Mouse (Mus musculus) liver, embryonic 13.5 days (tissue): ENCODE data around the gene Immp2l. TPM values are rescaled to one million over a fixed set of nuclear protein-coding genes. Genes with fewer than 3 reads are reported as not detected.

Source experiments
- ATAC-seq: fragments of 200-750 bp; cut with Nextera tagmentation; 2 replicates; pipeline ENCODE4 v1.8.0; 2017; ENCODE audit warnings: low read depth, mild to moderate bottlenecking, moderate number of reproducible peaks, moderate library complexity
- DNase-seq: peaks from one replicate; pipeline ENCODE4 v3.0.0; 2022
- H3K27ac ChIP-seq: fragments of 300-500 bp; sonication (generic); 2 replicates; pipeline ENCODE4 v1.5.1; 2015; ENCODE audit warnings: moderate library complexity, mild to moderate bottlenecking, inconsistent platforms
- H3K27me3 ChIP-seq: fragments of 300-500 bp; sonication (generic); 2 replicates; pipeline ENCODE4 v1.6.1; 2015; ENCODE audit warnings: mild to moderate bottlenecking, inconsistent platforms
- H3K36me3 ChIP-seq: fragments of 300-500 bp; sonication (generic); 2 replicates; pipeline ENCODE4 v1.6.1; 2015; ENCODE audit warnings: mild to moderate bottlenecking, inconsistent platforms
- H3K4me1 ChIP-seq: fragments of 300-500 bp; sonication (generic); replicated peaks from 2 replicates; pipeline ENCODE4 v1.6.1; 2015; ENCODE audit warnings: inconsistent platforms
- H3K4me2 ChIP-seq: fragments of 300-500 bp; sonication (generic); 2 replicates; pipeline ENCODE4 v1.6.1; 2015; ENCODE audit warnings: inconsistent platforms, mild to moderate bottlenecking, moderate library complexity
- H3K4me3 ChIP-seq: fragments of 300-500 bp; sonication (generic); replicated peaks from 2 replicates; pipeline ENCODE4 v1.5.1; 2015; ENCODE audit warnings: mild to moderate bottlenecking, inconsistent platforms
- H3K9ac ChIP-seq: fragments of 300-500 bp; sonication (generic); 2 replicates; pipeline ENCODE4 v1.6.1; 2015; ENCODE audit warnings: mild to moderate bottlenecking, inconsistent platforms
- H3K9me3 ChIP-seq: fragments of 300-500 bp; sonication (generic); replicated peaks from 2 replicates; pipeline ENCODE4 v1.6.1; 2016; ENCODE audit warnings: inconsistent platforms
- WGBS: fragments of 180-500 bp; shearing (Covaris S2); methylation state at CpG from one replicate; pipeline ENCODE4 v1.1.7; 2015; ENCODE audit not compliant: insufficient replicate concordance; 5-methylcytosine and 5-hydroxymethylcytosine counted together
- polyA plus RNA-seq: library from polyadenylated mRNA; unstranded; fragments of >200 nt; fragmentation: Nextera tagmentation; extraction: Ambion mirVana; gene quantifications from 2 replicates; pipeline ENCODE4 v1.2.1, GENCODE M21; 2015

Gene Immp2l
- polyA plus RNA-seq, 1 experiment from 2014 or later: 10.8 TPM

DNA sequence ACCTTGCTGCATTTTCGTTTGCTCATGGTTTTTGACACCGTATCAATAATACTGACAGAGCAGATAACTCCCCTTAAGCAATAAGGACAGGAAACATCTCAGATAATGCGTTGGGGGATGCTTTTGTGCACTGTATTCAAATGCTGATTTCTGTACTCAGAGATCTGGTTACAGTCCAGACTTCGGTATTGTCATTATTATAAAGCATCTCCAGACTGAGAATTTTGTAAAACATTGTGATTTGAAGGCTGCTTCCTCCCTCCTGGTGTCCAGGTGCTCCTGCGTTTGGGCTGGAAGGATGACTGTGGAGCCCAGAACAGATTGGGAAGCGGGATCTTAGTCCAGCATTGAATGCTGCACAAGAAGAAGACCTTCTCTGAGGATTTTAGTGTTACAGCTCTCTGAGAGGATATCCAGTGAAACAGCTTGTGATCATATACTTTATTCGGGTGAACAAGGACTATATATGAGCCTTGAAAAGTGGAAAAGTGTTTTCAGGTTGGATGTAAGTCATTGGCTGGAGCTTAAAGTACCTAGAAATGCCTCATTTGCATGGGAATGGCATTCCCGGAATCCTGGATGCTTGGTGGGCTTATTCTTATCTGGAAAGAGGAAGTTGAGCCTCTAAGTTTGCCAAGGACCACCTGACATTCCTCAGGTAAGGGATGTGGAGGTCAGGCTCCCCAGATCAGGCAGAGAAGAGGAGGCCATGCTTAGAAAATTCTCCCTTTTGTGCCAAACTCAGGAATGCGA, 28.1 kb upstream of the Immp2l start:
- no peaks in the 10 kb centered on the region for H3K4me1 ChIP-seq
- H3K9me3 ChIP-seq: peaks cover 3% of the 10 kb centered on the region; the same call in 1 of the 2 replicates
- no peak overlapping the region for H3K27ac ChIP-seq
- 60% methylated on average over 9 of the region's 9 CpGs for WGBS
- no peak overlapping the region for H3K4me2 ChIP-seq
- DNase-seq: no peak
- no peaks in the 10 kb centered on the region for H3K36me3 ChIP-seq
- no peak for ATAC-seq
- no peak overlapping the region for H3K9ac ChIP-seq
- H3K4me3 ChIP-seq: no peak overlapping the region
- H3K27me3 ChIP-seq: no peaks in the 10 kb centered on the region

DNA sequence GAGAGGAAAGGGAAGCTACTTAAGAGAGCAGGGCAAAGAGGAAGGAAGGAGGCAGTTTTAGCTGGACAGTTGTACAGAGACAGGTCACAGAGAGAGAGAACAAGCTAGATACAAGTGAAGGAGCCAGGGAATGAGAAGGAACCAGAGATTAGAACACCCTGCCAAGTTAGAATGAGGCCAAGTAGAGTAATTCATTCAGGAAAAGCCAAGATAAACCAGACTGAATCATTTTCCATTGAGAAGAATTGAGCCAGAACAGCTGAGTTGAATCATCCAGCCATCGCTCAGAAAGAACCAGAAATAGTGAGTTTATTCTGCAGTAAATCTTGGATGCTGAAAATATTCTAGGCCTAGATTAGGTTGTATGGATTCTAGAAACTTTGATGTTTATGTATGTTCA, 1.4 kb upstream of the Immp2l start:
- Histone ChIP-seq H3K27ac (no peak overlapping the region), H3K27me3 (no peaks in the 10 kb centered on the region), H3K4me2 (no peak overlapping the region), H3K9ac (no peak overlapping the region), H3K9me3 (no peaks in the 10 kb centered on the region), H3K4me1 (peaks cover 31% of the 10 kb centered on the region), H3K4me3 (no peak overlapping the region), H3K36me3 (no peaks in the 10 kb centered on the region)
- no peak for ATAC-seq
- no peak for DNase-seq
- WGBS: 83% methylated on average over 1 of the region's 1 CpGs

DNA sequence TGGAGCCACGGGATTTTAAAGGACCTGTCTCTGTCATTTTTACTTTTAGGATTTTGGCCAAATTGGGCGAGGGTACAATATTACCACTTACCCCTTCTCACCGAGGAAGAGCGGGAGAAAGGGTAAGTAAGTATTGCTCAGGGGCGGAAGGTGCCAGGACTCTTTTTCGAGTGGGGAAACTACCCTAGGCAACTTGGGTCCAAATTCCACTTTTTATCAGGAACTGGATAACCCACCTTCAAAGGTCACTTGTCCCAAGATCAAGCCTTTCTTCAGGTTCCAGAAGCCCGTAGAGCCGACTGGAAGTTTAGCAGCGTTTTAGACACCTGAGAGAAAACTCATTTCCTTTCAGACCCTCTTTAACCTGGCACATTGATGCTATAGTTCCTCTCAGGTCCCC, 622 bp downstream of the Immp2l start:
- ATAC-seq (no peak), DNase-seq (peak; percentile 3)
- Histone ChIP-seq H3K36me3 (no peaks in the 10 kb centered on the region), H3K4me3 (peak overlapping the region; percentile 81), H3K27ac (peak overlapping the region; percentile 77), H3K9me3 (no peaks in the 10 kb centered on the region), H3K4me2 (peak overlapping the region; percentile 88), H3K9ac (peak overlapping the region; percentile 90), H3K27me3 (no peaks in the 10 kb centered on the region), H3K4me1 (peaks cover 31% of the 10 kb centered on the region)
- 9% methylated on average over 9 of the region's 9 CpGs for WGBS

DNA sequence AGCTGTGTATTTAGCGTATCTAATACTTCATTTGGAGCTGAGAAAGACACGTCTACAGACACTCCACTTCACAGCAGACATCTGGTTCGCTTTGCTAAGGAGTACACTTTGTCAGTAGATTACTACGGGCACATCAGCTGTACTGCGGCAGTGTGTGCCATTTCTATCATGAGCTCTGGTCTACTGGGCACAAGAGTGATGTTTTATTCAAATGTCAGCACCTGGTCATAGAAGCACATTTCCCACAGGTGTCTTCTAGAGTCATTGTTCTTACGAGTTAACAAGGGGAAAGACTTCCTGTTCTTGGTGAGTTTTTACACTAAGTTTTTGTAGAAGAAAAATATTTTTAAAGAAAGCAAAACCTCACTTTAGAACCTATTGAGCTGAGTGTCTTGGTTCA, 3.6 kb downstream of the Immp2l start:
- peaks cover 4% of the 10 kb centered on the region; the same call in 1 of the 2 replicates for H3K36me3 ChIP-seq
- WGBS: 82% methylated on average over 6 of the region's 6 CpGs

DNA sequence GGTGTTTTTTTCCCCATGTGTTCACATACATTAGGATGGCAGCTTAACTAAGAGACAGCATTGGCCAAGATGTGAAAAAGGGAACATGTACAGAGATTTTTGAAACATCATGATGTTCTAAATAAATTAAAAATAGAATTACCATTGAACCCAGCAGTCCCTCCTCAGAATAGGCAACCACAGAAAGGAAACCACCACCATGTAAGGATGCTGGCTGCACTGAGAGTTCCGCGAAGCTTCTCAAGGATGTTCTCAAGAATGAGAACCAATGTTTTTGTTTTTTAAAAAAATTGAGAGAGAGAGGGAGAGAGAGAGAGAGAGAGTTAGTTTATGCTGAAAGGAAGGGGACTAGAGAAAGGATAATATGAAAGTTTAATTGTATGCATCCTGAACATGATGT, 7.2 kb downstream of the Immp2l start:
- Histone ChIP-seq H3K9me3 (no peaks in the 10 kb centered on the region), H3K9ac (no peak overlapping the region), H3K27ac (no peak overlapping the region), H3K4me3 (no peak overlapping the region), H3K27me3 (no peaks in the 10 kb centered on the region), H3K4me2 (no peak overlapping the region), H3K4me1 (peaks cover 11% of the 10 kb centered on the region), H3K36me3 (peaks cover 4% of the 10 kb centered on the region; the same call in 1 of the 2 replicates)
- WGBS: 86% methylated on average over 2 of the region's 2 CpGs
- no peak for DNase-seq
- no peak for ATAC-seq

More for the DNA sequence above, 3.6 kb downstream of the Immp2l start:
- H3K27ac ChIP-seq: no peak overlapping the region
- H3K4me1 ChIP-seq: peaks cover 31% of the 10 kb centered on the region
- no peak overlapping the region for H3K9ac ChIP-seq
- ATAC-seq: no peak
- no peak overlapping the region for H3K4me3 ChIP-seq
- no peak overlapping the region for H3K4me2 ChIP-seq
- DNase-seq: no peak
- no peaks in the 10 kb centered on the region for H3K9me3 ChIP-seq
- H3K27me3 ChIP-seq: no peaks in the 10 kb centered on the region

DNA sequence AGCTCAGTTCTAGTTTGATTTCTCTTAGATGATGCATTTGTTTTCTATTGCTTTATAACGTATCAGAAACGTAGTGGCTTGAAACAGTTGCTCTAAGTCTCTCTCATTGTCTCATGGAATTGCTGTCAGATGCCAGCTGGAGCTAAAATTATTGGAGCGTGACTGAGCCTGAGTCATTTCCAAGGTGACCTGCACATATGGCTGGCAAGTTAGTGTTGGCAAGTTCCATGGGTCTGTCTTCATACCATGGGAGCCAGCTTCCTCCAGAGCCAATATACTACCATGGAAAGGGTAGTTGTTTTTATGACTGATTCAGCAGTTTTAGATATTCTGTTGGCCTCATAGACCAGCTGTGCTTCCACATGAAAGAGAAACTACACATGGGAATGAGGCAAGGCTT, 9.3 kb downstream of the Immp2l start:
- WGBS: 81% methylated on average over 3 of the region's 3 CpGs
- H3K36me3 ChIP-seq: peaks cover 4% of the 10 kb centered on the region; the same call in 1 of the 2 replicates
- no peak for DNase-seq

DNA sequence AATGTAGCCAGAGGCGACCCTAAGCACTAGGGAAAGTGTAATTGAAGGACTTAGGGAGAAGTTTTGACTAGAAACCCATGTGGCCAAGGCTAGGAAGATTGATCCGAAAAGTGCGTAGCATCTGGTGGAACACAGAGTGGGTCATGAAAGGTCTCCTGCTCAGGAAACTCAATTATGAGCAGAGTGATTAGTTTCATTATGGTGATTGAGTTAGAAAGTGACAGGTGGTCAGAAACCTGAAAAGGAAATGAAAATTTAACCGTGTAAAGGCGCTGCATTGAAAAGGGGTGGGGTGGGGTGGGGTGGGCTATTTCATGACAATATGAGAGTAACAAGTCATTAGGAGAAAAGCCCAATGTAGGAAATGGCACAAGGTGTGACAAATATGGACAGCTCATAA, 15.9 kb downstream of the Immp2l start:
- Histone ChIP-seq H3K9me3 (no peaks in the 10 kb centered on the region), H3K4me2 (no peak overlapping the region), H3K4me1 (0 out of 2 replicates have a peak, but pooled peaks cover 3% of the 10 kb centered on the region), H3K36me3 (no peaks in the 10 kb centered on the region), H3K27ac (no peak overlapping the region), H3K27me3 (no peaks in the 10 kb centered on the region), H3K9ac (no peak overlapping the region), H3K4me3 (no peak overlapping the region)
- ATAC-seq (no peak), DNase-seq (no peak)
- WGBS: 80% methylated on average over 5 of the region's 5 CpGs

More for the DNA sequence above, 9.3 kb downstream of the Immp2l start:
- Histone ChIP-seq H3K4me1 (no peaks in the 10 kb centered on the region), H3K9ac (no peak overlapping the region), H3K27ac (no peak overlapping the region), H3K4me3 (no peak overlapping the region), H3K9me3 (no peaks in the 10 kb centered on the region), H3K27me3 (no peaks in the 10 kb centered on the region), H3K4me2 (no peak overlapping the region)
- ATAC-seq: no peak

DNA sequence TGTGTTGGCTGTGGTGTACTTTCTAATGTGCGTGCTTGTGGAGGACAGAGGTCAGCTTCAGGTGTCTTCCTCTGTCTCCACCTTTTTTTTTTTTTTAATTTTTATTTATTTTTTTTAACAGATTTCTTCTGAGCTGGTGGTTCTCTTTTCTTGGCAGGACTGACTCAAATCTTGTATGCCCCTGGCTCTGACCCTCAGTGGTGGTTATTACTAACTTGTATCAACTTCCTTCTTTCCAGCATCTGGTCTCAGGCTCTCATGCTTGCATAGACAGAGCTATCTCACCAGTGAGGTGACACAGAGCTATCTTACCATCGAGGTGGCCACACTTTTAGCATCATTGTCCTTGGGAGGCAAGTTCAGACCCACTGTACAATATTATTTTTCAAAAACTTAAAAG, 17.8 kb downstream of the Immp2l start:
- Histone ChIP-seq H3K36me3 (no peaks in the 10 kb centered on the region), H3K4me2 (no peak overlapping the region), H3K9me3 (no peaks in the 10 kb centered on the region), H3K27ac (no peak overlapping the region), H3K4me3 (no peak overlapping the region), H3K27me3 (no peaks in the 10 kb centered on the region), H3K9ac (no peak overlapping the region), H3K4me1 (0 out of 2 replicates have a peak, but pooled peaks cover 3% of the 10 kb centered on the region)
- DNase-seq (no peak), ATAC-seq (no peak)
- 68% methylated on average over 2 of the region's 2 CpGs for WGBS

DNA sequence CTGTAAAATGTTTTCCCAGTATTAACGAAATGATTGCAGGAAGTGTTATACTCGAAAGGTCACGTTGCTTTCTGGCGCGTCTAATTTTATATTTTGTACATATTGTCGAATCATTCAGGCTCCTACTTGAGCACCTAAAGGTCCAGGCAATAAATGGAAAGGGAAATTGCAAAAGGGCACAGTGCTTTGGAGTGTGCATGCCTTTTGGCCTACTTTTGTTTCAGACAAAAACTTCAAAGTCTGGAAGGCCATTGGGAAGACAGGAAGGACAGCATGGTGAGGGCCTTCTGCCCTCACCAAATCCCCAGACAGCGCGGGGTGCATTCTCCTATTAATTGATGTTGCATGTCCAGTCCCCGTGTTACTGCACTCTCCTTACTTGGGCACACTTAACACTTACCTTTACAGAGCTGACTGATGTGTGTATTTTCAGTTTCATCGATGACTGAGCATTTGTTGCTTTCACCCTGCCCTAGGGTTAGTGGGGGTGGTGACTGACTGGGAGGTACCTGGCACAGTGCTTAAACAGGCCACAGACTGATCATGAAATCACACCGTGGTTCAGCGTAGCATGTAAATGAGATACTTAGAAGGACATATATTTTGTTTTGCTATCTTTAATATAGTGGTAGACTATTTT, 20.7 kb downstream of the Immp2l start:
- WGBS: 80% methylated on average over 12 of the region's 12 CpGs
- Histone ChIP-seq H3K4me3 (no peak overlapping the region), H3K36me3 (no peaks in the 10 kb centered on the region), H3K9me3 (no peaks in the 10 kb centered on the region), H3K9ac (no peak overlapping the region), H3K27ac (no peak overlapping the region), H3K27me3 (no peaks in the 10 kb centered on the region), H3K4me2 (no peak overlapping the region), H3K4me1 (0 out of 2 replicates have a peak, but pooled peaks cover 3% of the 10 kb centered on the region)
- DNase-seq (no peak), ATAC-seq (no peak)

DNA sequence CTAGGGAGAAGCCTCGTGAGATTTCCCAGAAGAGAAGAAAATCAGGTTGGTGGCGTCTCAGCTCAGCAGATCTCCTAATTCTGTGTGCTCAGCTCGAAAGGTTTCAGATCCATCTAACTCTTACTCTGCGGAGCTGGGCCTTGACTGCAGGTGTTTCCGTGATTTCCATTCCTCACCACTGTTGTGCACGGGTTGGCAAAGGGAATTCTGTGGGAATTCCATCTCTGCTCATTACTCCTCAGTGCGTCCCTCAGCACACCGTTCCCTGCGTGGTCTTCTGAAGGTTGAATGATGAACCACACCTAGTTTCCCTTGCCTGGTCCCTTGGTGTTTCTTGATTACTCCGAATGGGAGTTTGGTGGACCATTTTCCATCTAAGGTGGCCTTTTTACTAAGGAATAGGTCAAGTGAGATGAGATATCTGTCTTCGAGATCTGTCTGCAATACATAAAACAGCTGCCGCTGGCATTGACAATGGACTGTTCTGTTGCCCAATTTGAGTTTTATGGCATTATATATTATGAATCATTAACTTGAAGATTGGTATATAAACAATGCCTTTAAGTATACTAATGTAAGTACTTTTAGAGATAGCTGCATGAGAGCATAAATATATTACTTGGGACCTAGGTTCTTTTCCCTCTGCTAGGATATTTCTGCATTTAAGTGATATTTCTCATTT, 23.3 kb downstream of the Immp2l start:
- ATAC-seq (no peak), DNase-seq (no peak)
- H3K9ac ChIP-seq: no peak overlapping the region
- no peak overlapping the region for H3K4me3 ChIP-seq
- no peaks in the 10 kb centered on the region for H3K27me3 ChIP-seq
- no peak overlapping the region for H3K27ac ChIP-seq
- no peaks in the 10 kb centered on the region for H3K36me3 ChIP-seq
- no peak overlapping the region for H3K4me2 ChIP-seq
- no peaks in the 10 kb centered on the region for H3K9me3 ChIP-seq
- H3K4me1 ChIP-seq: peaks cover 10% of the 10 kb centered on the region
- WGBS: 79% methylated on average over 12 of the region's 12 CpGs

DNA sequence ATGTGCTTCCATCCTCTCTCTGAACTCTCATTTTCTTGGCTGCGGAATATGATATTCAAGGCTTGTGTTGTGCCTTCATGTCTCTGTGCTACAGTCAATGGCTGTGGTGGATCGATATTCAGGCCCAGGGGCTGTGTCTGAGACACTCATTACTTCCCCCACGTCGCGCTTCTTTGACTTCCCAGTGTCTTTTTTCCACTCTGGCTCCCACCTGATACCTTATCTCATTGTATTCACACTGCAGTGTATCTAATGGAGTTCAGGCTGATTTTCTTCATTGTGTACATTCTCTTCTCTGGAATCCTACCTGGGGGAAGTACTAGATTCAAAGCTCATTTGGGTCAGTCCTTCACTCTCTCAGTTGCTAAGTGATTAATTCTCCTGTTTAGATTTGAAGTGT, 27.1 kb downstream of the Immp2l start:
- ATAC-seq (no peak), DNase-seq (peak; percentile 7)
- Histone ChIP-seq H3K9ac (no peak overlapping the region), H3K4me1 (peaks cover 7% of the 10 kb centered on the region), H3K36me3 (no peaks in the 10 kb centered on the region), H3K4me2 (no peak overlapping the region), H3K27me3 (no peaks in the 10 kb centered on the region), H3K9me3 (no peaks in the 10 kb centered on the region), H3K4me3 (no peak overlapping the region), H3K27ac (no peak overlapping the region)
- WGBS: 44% methylated on average over 5 of the region's 5 CpGs
